Mouse (Mus musculus) spleen, postnatal 10 days (tissue): ENCODE results near the gene Saa3.
A peak's percentile ranks its signal among the peaks of the same experiment; 100 is the strongest.
"Not testable (repeated sequence)": the region's sequence is repeated elsewhere in the genome, so short reads cannot be mapped to it uniquely, and the experiment has no call there.

ENCODE experiments used
- DNase-seq, 2 experiments: peaks; one replicate each; pipeline ENCODE4 v3.0.0; 2021 to 2022; ENCODE audit warnings: low spot score in 2 of 2

Saa3 gene

DNA sequence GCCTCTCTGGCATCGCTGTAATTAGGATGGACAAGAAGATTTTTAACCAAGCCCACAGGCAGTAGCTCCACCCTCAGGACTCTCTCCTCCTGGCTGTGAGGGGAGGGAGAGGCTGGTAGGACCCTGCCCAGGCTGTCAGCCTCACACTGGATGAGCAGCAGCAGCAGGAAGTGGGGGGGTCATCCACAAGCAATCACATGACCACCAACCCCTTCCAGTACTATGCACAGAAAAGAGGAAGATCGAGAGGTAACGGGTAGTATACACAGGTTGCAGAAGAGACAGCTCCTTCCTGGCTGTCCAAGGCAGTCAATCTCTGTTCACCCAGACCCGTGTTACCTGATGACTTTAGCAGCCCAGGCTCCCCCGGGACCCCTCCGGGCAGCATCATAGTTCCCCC, 3.2 kb downstream of the Saa3 start:
- DNase-seq = peak in 1 of 2 experiments; percentile 23

- DNase-seq = peak; percentile 80 to 93
Measured at GRCm38 (mm10) chr7:46710390-46710844, 5.1 kb downstream of the Saa3 start, which contains the start of gene Saal1. Gene Saal1 (minus strand): TSS chr7:46710680.

DNA sequence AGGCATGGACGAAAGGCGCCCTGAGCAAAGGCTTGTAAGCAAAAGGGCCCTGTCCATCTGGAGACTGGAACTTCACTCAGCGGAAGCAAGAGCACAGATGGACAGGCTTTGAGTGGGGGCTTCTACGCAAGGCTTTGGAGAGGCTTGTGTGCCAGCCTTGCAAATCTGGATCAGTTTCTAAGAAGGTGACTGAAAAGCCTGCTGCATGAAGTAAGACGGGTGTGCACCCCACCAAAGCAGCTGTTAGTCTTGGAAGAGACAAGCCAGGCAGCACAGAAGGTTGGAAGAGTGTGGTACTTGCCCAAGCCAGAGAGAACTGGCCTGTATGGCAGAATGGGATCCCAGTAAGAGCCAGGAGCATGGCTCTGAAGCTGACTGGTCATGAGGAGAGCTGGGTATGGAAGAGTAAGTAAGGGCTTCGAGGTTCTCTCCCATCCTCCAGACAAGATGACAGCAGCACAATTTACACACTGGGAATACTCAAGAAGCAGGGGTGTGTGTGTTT, 14.9 kb downstream of the Saa3 start:
- DNase-seq = no peak

GRCm38 (mm10) chr7:46696754-46697153, 18.7 kb downstream of the Saa3 start:
- DNase-seq = no peak

GRCm38 (mm10) chr7:46686827-46687226, 28.7 kb downstream of the Saa3 start:
- peak in 1 of 2 experiments; percentile 60 for DNase-seq

GRCm38 (mm10) chr7:46680732-46681131, 34.8 kb downstream of the Saa3 start:
- no peak for DNase-seq

- not testable (repeated sequence) for DNase-seq
Measured at GRCm38 (mm10) chr7:46679044-46679443, 36.5 kb downstream of the Saa3 start.

DNA sequence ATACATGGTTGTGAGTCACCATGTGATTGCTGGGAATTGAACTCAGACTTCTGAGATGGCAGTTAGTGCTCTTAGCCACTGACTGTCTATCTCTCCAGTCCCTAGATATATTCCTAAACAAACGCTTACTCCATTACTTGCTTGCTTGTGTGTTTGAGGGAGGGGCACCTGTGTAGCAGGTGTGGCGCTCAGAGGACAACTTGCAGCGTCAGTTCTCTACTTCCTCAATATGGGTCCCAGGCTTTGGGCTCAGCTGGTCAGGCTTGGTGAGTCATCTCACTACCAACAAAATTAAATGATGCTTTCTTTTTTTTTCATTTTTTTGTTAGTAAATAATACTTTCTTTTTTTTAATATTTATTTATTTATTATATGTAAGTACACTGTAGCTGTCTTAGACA, 37.1 kb downstream of the Saa3 start:
- DNase-seq = no peak

- no peak for DNase-seq
Measured at GRCm38 (mm10) chr7:46676808-46677360, 38.6 kb downstream of the Saa3 start.

DNA sequence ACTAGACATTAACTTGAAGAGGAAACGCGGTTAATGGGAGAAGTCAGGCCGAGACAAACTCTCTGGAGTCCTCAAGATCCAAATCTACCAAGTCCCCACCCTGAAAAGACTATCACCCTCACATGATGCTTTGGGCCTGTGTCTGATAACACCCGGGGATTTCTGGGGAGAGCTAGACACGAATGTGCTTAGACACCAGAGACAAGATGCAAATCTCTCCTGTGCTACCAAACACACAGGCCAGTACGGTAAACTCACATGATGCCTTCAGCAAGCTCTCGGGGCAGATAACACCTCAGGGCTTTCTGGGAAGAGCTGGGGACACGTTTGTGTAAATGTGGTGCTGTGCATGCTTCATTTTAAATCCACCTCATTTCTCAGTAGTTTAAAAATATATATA, 39.6 kb downstream of the Saa3 start:
- DNase-seq = no peak

- DNase-seq = no peak
Measured at GRCm38 (mm10) chr7:46675061-46675460, 40.4 kb downstream of the Saa3 start.

DNA sequence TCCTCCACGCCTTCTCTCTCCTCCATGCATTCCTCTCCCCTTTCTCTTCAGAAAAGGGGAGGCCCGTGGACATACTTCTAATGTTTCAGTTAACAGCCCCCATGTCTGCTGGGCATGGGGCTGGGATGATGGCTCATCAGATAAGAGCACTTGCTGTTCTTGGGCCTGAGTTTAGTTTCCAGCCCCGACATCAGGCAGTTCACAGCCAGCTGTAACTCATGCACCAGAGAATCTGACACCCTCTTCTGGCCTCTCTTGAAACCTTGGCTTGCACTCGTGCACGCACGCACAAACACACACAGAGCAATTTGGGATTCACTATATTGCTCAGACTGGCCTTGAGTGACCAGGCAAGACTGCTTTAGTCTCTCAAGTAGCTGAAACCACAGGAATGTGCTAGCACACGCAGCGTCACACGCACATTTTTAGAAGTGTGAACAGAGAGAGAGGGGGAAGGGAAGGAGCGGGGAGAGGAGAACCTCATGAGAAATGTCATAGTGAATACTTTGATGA, 43.3 kb downstream of the Saa3 start, which contains the start of gene Tph1:
Gene Tph1 (minus strand): TSS at position 378 of the 513 bp plus-strand sequence.
- no peak for DNase-seq

DNA sequence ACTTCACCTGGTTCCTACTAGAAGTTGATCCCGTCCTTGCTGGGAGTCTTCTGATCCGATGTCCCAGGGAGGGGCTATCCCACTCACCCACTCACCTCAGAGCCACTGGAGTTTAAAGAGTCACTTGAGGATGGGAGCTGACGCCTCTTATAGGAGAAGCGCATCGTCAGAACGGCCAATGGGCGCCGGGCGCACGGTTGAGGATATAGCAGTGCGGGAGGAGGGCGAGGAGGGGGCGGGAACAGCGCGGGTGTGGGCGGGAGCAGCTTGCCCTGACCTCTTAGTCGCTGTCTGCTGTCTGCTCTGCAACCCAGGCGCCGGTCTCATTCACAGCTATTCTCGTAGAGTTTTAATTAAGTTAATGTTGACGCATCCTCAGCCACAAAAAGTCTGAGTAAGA, 48.2 kb downstream of the Saa3 start:
- DNase-seq = no peak

GRCm38 (mm10) chr7:46665236-46665635, 50.3 kb downstream of the Saa3 start:
- peak; percentile 7 to 50 for DNase-seq
